Mouse (Mus musculus) G1E (cell line): ENCODE results near the gene Prm1. TPM values are rescaled to one million over a fixed set of nuclear protein-coding genes. Genes with fewer than 3 reads are reported as not detected.

Source experiments
- ATAC-seq: 2 replicates; pipeline ENCODE4 v1.8.0; 2016; ENCODE audit warnings: mild to moderate bottlenecking; ENCODE audit not compliant: insufficient number of reproducible peaks, poor library complexity, low FRiP score, severe bottlenecking; ENCODE audit errors: extremely low read depth
- DNase-seq: peaks from one replicate; pipeline ENCODE4 v3.0.0; 2012; ENCODE audit warnings: low spot score
- H3K27me3 ChIP-seq: 2 replicates; pipeline ENCODE4 v1.6.1; 2012; ENCODE audit warnings: mild to moderate bottlenecking, low read length, inconsistent platforms; ENCODE audit not compliant: insufficient read depth
- H3K36me3 ChIP-seq: replicated peaks from 2 replicates; pipeline ENCODE3; 2012; ENCODE audit warnings: mild to moderate bottlenecking, inconsistent platforms
- H3K4me1 ChIP-seq: 2 replicates; pipeline ENCODE4 v1.6.1; 2012; ENCODE audit warnings: low read depth, low read length, inconsistent platforms, mixed read lengths; ENCODE audit not compliant: insufficient read depth
- H3K4me3 ChIP-seq: 2 replicates; pipeline ENCODE4 v1.5.1; 2012; ENCODE audit warnings: low read depth, mild to moderate bottlenecking, inconsistent platforms, low read length, moderate library complexity, mixed read lengths
- H3K9me3 ChIP-seq: replicated peaks from 2 replicates; pipeline ENCODE4 v1.6.1; 2012; ENCODE audit warnings: inconsistent platforms
- CTCF ChIP-seq: IDR thresholded peaks from 2 replicates; pipeline ENCODE4 v1.5.1; 2012; ENCODE audit warnings: low read depth, low read length, inconsistent platforms, mixed read lengths
- GATA1 ChIP-seq: IDR thresholded peaks from 2 replicates; pipeline ENCODE4 v1.6.1; 2012; ENCODE audit warnings: borderline replicate concordance, low read length, inconsistent platforms, mixed read lengths
- GATA2 ChIP-seq: IDR thresholded peaks from 2 replicates; pipeline ENCODE4 v1.6.1; 2012; ENCODE audit warnings: low read depth, low read length, inconsistent platforms, borderline replicate concordance
- POLR2AphosphoS5 ChIP-seq: IDR thresholded peaks from 2 replicates; pipeline ENCODE4 v1.6.1; 2012; ENCODE audit warnings: low read depth, low read length, inconsistent platforms; ENCODE audit not compliant: insufficient replicate concordance
- TAL1 ChIP-seq: conservative IDR thresholded peaks from 2 replicates; pipeline ENCODE4 v1.6.1; 2012; ENCODE audit warnings: low read depth, low read length, inconsistent platforms, mixed read lengths
- polyA plus RNA-seq: library from polyadenylated mRNA; stranded (reverse); fragments of >175 nt; gene quantifications from 2 replicates; pipeline ENCODE4 v1.2.3, GENCODE M21; 2012
- total RNA-seq, 2 experiments: library from RNA; stranded (forward) in 1 of 2; stranded (reverse) in 1 of 2; fragments of 200-1000 nt in 1 of 2; fragments of >200 nt in 1 of 2; fragmentation: Nextera tagmentation in 1 of 2; gene quantifications; 2 replicates each; pipeline ENCODE4 v1.2.3; 2014 to 2017

The Prm1 gene
- total and polyA plus RNA-seq, 3 experiments, result not detected

DNA sequence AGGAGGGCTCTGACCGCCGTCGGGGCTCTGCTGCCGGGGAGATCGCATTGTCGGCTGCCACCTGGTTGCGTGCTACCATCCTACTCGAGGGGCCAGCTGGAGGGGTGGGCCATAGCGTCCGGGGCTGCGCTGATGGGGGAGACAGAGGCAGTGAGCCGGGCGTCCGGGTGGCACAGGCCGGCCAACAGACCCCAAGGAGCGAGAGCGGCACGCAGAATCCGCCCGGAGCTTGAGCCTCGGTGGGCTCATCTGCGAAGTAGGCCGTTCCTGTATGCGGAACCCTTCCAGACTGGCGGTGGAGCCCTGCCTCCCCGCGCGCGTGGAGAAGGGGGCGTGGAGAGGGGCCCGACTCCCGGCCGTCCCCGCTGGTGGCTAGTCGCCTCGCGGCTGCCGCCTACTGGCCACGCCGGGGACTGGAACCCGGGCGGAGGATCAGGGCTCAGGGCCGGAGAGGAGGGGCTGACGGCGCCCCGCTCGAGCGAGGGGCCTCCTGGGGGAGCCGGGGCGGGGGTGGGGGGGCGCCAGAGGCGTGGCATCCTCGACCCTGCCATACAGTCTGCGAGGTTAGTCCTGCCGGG lies 20.8 kb downstream of the Prm1 start:
- Histone ChIP-seq H3K36me3 (peaks cover 42% of the 10 kb centered on the region), H3K4me3 (peak overlapping the region; percentile 84), H3K27me3 (peaks cover 10% of the 10 kb centered on the region), H3K4me1 (peaks cover 83% of the 10 kb centered on the region), H3K9me3 (peaks cover 7% of the 10 kb centered on the region)
- DNase-seq (peak; percentile 95), ATAC-seq (no peak; the same call in 1 of the 2 replicates)
- TF ChIP-seq CTCF (peak; percentile 44; the same call in 1 of the 2 replicates), POLR2AphosphoS5 (no peak), TAL1 (no peak)

DNA sequence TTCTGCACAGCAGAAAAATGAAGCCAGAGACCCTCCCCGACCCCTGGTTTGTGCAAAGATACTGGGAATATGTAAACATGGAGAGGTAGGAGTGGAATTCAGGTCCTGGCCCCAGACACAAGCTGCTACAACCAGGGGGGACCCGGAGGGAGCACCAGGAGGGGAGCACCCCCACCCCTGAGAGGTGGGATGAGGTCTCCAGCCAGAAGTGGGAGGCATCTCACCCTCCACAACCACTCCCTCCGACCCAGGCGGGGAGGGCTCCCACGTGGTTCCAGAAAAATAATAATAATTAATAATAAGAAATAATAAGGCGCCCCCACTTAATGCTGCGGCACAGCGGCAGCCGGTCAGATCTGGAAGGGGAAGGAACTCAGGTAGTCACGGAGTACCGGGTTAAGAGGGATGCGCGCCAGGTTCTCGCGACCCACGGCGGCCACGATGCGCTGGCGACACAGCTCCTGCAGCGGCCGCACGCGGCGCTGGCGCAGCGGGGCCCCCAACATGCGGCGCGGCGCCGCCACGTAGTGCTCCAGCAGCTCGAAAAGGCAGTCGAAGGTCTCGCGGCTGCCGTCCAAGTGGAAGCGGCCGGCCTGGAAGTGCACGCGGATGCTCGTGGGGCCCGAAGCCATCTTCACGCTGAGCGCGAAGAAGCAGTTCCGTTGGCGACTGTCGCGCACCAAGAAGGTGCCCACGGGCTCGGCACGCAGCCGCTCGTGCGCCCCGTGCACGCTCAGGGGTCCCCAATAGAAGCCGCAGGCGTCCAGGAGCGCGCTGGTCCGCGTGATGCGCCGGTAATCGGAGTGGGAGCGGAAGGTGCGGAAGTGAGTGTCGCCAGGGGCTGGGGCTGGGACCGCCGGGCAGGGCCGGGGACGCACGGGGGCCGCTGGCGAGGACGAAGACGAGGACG lies 21.5 kb downstream of the Prm1 start:
- Histone ChIP-seq H3K4me1 (peaks cover 88% of the 10 kb centered on the region), H3K4me3 (peak overlapping the region; percentile 84), H3K36me3 (peaks cover 42% of the 10 kb centered on the region), H3K9me3 (peaks cover 7% of the 10 kb centered on the region), H3K27me3 (peaks cover 7% of the 10 kb centered on the region; the same call in 1 of the 2 replicates)
- DNase-seq (no peak), ATAC-seq (no peak)
- TF ChIP-seq GATA2 (no peak), TAL1 (no peak), CTCF (no peak), GATA1 (no peak), POLR2AphosphoS5 (no peak)

DNA sequence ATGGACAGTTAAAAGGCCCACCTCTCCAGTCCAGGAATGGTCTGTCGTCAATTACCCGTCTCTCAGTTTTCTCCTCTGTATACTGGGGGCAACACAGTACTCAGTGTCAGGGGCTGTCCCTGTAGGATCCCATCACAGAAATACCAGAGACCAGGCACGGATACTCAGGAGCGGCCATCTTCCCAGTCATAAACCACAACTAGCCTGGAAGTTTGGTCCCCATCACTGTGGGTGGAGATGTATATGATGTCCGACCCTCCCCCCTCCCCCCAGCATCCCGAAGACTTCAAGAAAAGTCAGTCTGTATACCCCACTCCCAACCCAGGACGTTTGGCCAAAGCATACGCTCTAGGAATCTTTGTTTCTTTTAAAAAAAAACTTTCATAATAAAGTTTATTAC lies 22.2 kb downstream of the Prm1 start:
- Histone ChIP-seq H3K27me3 (peaks cover 5% of the 10 kb centered on the region; the same call in 1 of the 2 replicates), H3K4me3 (peak overlapping the region; percentile 84)
- no peak for ATAC-seq

GRCm38 (mm10) chr16:10783152-10783434 lies 22.5 kb downstream of the Prm1 start:
- Histone ChIP-seq H3K4me1 (peaks cover 89% of the 10 kb centered on the region), H3K4me3 (peak overlapping the region; percentile 84), H3K36me3 (peaks cover 42% of the 10 kb centered on the region), H3K27me3 (peaks cover 1% of the 10 kb centered on the region; the same call in 1 of the 2 replicates), H3K9me3 (peaks cover 7% of the 10 kb centered on the region)
- TF ChIP-seq TAL1, result no peak
- no peak for TF ChIP-seq GATA1
- no peak for TF ChIP-seq GATA2
- no peak for TF ChIP-seq POLR2AphosphoS5
- TF ChIP-seq CTCF, result no peak
- DNase-seq, result no peak
- ATAC-seq, result no peak

More for the DNA sequence above, 22.2 kb downstream of the Prm1 start:
- DNase-seq, result no peak
- TF ChIP-seq GATA2 (no peak), TAL1 (no peak), GATA1 (no peak), POLR2AphosphoS5 (no peak), CTCF (no peak)
- peaks cover 42% of the 10 kb centered on the region for H3K36me3 ChIP-seq
- H3K4me1 ChIP-seq, result peaks cover 89% of the 10 kb centered on the region
- peaks cover 7% of the 10 kb centered on the region for H3K9me3 ChIP-seq

GRCm38 (mm10) chr16:10782377-10783151 lies 23.1 kb downstream of the Prm1 start:
- Histone ChIP-seq H3K4me1 (peaks cover 90% of the 10 kb centered on the region), H3K36me3 (peaks cover 42% of the 10 kb centered on the region), H3K4me3 (peak overlapping the region; percentile 84), H3K9me3 (peaks cover 7% of the 10 kb centered on the region), H3K27me3 (no peaks in the 10 kb centered on the region)
- DNase-seq (no peak), ATAC-seq (no peak)
- no peak for TF ChIP-seq GATA2
- TF ChIP-seq POLR2AphosphoS5, result no peak
- no peak for TF ChIP-seq CTCF
- TF ChIP-seq TAL1, result no peak
- no peak for TF ChIP-seq GATA1

DNA sequence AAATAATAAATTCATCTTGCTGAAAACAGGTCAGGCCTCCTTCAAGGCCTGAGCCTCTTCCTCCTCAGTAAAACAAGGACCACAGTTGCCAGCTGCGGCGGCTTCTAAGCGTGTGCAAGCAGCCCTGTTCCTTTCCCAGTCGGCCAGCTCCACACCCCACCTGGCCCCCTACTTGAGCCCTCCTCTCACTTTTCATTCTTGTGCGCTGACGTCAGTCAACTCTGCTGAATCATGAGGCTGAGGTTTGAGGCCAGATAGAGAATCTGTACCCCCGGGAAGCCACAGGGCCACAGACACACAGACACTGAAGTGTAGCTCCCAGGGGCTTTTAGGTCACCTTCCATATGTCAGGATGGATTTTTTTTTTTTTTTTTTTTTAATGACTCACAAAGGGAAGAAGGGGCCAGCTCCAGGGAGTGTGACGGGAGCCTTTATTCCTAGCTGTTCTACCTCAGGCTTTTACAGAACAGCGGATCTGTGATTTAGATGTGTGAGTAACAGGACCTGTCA lies 23.7 kb downstream of the Prm1 start:
- TF ChIP-seq GATA2 (no peak), POLR2AphosphoS5 (no peak), GATA1 (no peak), TAL1 (no peak), CTCF (no peak)
- H3K4me3 ChIP-seq, result peak overlapping the region; percentile 84; the same call in 1 of the 2 replicates
- H3K36me3 ChIP-seq, result peaks cover 42% of the 10 kb centered on the region
- H3K4me1 ChIP-seq, result peaks cover 90% of the 10 kb centered on the region
- no peak for DNase-seq
- no peak for ATAC-seq
- H3K9me3 ChIP-seq, result peaks cover 7% of the 10 kb centered on the region
- H3K27me3 ChIP-seq, result no peaks in the 10 kb centered on the region
